Mouse (Mus musculus) bone marrow, adult 2 months (tissue): ENCODE measurements around the gene Myh10. TPM values are rescaled to one million over a fixed set of nuclear protein-coding genes. Genes with fewer than 3 reads are reported as not detected.
A peak's percentile ranks its signal among the peaks of the same experiment; 100 is the strongest.

Experiments used
- H3K27ac ChIP-seq: fragments of 200-500 bp; 2 replicates; pipeline ENCODE4 v1.5.1; 2012; ENCODE audit warnings: low read depth, mild to moderate bottlenecking, control low read depth, inconsistent platforms, low read length; ENCODE audit not compliant: control insufficient read depth, poor library complexity, insufficient read depth
- H3K4me1 ChIP-seq: fragments of 200-500 bp; 2 replicates; pipeline ENCODE4 v1.6.1; 2011; ENCODE audit warnings: low read length; ENCODE audit not compliant: control insufficient read depth, insufficient read depth
- H3K4me3 ChIP-seq: fragments of 200-500 bp; replicated peaks from 2 replicates; pipeline ENCODE3; 2011; ENCODE audit warnings: mild to moderate bottlenecking, low read depth, low read length, control low read depth; ENCODE audit not compliant: control insufficient read depth
- CTCF ChIP-seq: fragments of 200-500 bp; IDR thresholded peaks from 2 replicates; pipeline ENCODE4 v1.5.1; 2011; ENCODE audit warnings: low read length, control low read depth; ENCODE audit not compliant: control insufficient read depth, insufficient read depth
- POLR2A ChIP-seq: fragments of 200-500 bp; IDR thresholded peaks from 2 replicates; pipeline ENCODE4 v1.6.1; 2011; ENCODE audit warnings: low read depth, mild to moderate bottlenecking, control low read depth, low read length, borderline replicate concordance; ENCODE audit not compliant: control insufficient read depth
- WGBS: fragments of 180-500 bp; shearing (Covaris S2); methylation state at CpG from one replicate; pipeline ENCODE4 v1.1.7; 2018; 5-methylcytosine and 5-hydroxymethylcytosine counted together
- polyA plus RNA-seq: library from polyadenylated mRNA; stranded (reverse); fragments of >200 nt; gene quantifications from 2 replicates; pipeline ENCODE4 v1.2.4, GENCODE M21; 2011; ENCODE audit warnings: low replicate concordance; ENCODE audit not compliant: missing spikeins, insufficient read depth, insufficient read length

The Myh10 gene
- polyA plus RNA-seq, 1 experiment, result 26.7 TPM

DNA sequence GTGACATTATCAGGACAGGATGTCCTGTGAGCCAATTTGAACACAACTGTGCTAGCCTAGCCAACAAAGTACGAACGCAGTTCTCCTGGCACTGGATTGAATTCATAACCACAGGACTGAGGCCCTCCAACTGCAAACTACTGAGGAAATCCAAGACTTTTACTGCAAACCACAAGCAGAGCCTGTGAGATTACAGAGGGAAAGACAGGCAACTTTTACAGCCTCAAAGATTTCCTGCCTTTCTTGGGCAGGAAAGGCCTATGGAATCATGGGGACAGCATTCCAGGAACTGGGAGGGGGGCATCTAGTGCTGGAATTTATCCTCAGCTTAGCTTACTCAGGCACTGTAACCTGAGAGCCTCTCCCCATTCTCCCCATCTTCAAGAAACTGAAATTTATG is 26.0 kb upstream of the Myh10 start:
- Histone ChIP-seq H3K4me1 (no peaks in the 10 kb centered on the region), H3K4me3 (no peak overlapping the region), H3K27ac (no peak overlapping the region)
- TF ChIP-seq CTCF (no peak), POLR2A (no peak)
- 19% methylated on average over 2 of the region's 2 CpGs for WGBS

DNA sequence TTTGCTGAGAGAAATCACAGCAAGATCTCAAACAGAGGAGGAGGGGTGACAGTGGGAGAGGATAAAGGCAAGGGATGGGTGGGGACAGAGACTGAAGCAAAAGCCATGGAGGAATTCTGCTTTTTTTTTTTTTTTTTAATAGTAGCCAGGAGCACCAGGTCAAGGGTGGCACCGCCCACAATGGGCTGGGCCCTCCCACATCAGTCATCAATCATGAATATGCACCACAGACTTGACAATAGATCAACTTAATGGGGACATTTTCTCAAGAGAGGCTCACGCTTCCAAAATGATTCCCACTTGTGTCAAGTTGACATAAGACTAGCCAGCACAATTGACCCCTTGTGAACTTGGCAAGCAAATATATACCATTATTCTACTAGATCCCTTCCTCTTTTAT is 25.1 kb upstream of the Myh10 start:
- WGBS, result 74% methylated on average over 2 of the region's 2 CpGs
- H3K4me3 ChIP-seq, result no peak overlapping the region
- TF ChIP-seq POLR2A (no peak), CTCF (no peak)
- H3K4me1 ChIP-seq, result no peaks in the 10 kb centered on the region
- no peak overlapping the region for H3K27ac ChIP-seq

DNA sequence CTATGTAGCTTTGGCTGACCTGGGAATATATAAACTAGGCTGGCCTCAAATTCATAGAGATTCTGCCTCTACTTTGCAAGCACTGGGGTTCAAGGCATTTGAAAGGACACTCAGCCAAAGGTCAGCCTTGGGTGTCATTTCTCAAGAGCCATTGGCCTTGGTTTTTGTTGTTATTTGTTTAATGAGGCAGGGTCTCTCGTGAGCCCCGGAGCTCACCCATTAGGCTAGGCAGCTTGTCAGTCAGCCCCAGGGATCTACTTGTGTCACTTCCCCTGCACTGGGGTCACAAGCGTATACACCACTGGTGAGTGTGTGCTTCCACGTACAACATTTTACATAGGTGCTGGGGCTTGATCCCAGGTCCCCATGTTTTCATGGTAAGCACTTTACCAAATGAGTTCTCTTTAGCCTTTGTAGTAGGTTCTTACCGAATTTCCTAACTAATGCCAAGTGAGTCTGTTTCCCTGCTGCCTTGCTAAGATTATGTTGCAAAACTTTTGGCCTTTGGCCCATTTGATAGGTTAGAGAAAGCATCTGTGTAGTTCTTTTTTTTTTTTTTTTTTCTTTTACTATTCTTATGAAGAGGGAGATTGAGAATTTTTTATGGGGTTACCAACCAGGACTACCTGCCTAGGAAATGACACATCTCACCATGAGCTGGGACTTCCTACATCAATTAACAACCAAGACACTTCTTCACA is 18.9 kb upstream of the Myh10 start:
- Histone ChIP-seq H3K4me3 (no peak overlapping the region), H3K27ac (no peak overlapping the region), H3K4me1 (no peaks in the 10 kb centered on the region)
- WGBS, result 76% methylated on average over 5 of the region's 5 CpGs
- TF ChIP-seq CTCF (no peak), POLR2A (no peak)

DNA sequence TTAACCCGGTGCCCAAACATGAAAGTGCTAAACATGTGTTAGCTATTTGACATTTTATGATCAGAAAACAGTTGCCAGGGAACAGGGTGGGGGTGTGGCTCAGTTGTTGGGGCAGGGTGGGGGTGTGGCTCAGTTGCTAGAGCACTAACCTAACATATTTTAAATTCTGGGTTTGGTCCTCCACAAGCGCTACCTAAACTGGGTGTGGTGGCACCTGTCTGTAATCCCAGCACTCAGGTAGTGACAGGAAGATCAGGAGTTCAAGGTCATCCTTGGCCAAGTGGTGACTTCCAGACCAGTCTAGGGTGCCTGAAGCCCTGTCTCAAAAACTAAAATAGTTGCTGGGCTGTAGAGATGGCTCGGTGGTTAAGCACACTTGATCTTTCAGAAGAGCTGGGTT is 17.3 kb upstream of the Myh10 start:
- no peaks in the 10 kb centered on the region for H3K4me1 ChIP-seq
- TF ChIP-seq CTCF, result no peak
- no peak for TF ChIP-seq POLR2A
- H3K4me3 ChIP-seq, result no peak overlapping the region
- no peak overlapping the region for H3K27ac ChIP-seq
- 73% methylated on average over 3 of the region's 3 CpGs for WGBS

DNA sequence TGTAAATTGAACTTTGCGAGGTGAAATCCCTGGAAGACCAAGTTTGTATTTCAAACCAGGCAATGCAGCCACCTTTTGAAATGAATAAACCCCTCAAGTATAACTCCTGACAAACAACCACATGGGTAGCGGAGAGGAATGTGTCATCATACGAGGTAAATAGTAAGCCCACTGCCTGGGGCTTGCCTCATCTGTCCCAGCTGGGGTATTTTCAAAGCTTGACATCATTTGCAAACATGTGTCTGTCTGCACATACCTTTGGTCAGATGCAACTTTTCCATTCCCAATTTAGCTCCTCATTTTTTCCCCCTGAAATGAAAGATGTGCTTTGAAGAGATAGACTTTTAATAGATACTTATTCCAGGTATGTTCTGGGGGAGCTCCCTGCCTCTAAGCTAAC is 16.7 kb upstream of the Myh10 start:
- H3K4me1 ChIP-seq, result no peaks in the 10 kb centered on the region
- H3K4me3 ChIP-seq, result no peak overlapping the region
- H3K27ac ChIP-seq, result no peak overlapping the region
- TF ChIP-seq CTCF (no peak), POLR2A (no peak)
- 70% methylated on average over 3 of the region's 3 CpGs for WGBS

DNA sequence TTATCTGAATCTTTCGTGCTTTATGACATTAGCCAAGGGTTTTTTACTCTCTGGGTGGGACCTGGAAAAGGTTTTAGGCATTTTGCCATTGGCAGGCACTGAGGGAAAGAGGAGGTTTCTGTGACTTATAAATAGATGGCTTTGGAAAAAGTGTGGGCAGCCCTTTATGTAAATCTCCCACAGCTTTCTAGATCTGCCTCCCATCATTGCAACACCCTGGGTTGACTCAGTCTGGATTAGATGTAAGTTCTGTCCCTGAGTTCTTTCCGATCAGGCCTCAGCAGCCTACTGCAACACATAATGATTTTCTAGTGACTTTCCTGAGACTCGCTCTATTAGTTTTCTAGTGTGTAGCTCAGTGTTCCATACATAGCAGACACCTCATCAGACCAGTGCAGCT is 16.1 kb upstream of the Myh10 start:
- H3K4me3 ChIP-seq, result no peak overlapping the region
- no peak for TF ChIP-seq POLR2A
- TF ChIP-seq CTCF, result no peak
- 54% methylated on average over 3 of the region's 3 CpGs for WGBS
- no peaks in the 10 kb centered on the region for H3K4me1 ChIP-seq
- H3K27ac ChIP-seq, result no peak overlapping the region

DNA sequence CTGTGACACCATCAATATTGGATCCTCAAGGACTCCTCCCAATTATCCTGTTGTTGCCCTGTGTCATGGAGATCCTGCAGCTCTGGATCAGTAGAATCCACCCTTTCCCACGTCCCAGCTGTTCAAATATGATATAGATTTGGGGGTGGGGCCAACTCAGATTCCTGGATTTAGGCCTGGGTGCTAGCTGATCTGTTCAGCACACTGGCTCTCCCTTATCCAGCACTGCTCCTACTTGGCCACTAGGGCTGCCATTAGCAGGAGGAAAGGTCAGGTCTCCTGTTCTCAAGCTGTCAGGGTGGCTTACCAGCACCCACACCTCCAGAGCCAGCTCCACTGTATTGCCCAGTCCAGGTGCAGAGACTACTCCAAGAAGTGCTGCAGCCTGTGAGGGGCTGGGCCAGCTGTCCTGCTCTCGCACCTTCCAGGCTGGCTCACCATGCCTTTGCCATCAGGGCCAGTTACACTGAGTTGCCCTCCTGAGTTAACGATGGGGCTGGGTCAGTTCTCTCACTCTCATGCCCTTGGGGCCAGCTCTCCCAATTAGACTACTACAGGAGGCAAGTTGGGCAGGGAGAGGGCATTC is 10.0 kb upstream of the Myh10 start:
- WGBS, result 75% methylated on average over 3 of the region's 3 CpGs
- TF ChIP-seq CTCF (0 out of 2 replicates have a peak, but pooled peaks have one; percentile 23), POLR2A (no peak)
- no peaks in the 10 kb centered on the region for H3K4me1 ChIP-seq
- no peak overlapping the region for H3K27ac ChIP-seq
- no peak overlapping the region for H3K4me3 ChIP-seq

DNA sequence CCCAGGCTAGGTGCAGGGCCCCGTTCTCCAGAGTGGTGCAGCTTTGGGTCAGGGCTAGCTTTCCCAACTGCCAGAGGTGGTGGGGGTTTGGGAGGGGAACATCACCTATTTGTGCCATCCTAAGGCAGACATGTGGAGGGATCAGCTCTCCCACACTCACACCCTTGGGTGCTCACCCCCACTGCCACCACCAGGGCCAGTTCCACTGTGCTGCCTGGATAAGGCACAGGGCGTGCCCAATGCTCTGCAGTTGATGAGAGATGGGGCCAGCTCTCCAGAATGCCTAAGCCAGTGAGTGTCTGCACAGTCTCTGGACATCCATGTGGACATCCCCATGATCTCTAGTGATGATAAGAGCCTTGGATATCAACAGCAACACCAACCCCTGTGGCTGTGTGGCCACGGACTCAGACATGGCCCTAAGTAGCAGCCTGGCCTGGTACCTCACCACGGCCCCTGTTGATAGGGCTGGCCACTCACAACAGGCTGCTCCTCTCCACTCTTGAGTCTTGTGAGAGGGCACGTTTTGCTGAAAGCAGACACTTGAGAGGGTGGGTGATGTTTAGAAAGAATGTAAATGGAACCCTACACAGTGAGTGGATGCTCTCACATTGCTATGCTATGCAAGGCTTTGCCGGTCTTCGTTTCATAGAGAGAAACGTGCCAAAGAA is 9.1 kb upstream of the Myh10 start:
- H3K27ac ChIP-seq, result no peak overlapping the region
- H3K4me3 ChIP-seq, result no peak overlapping the region
- WGBS, result 80% methylated on average over 8 of the region's 8 CpGs
- peak; percentile 29; the same call in 1 of the 2 replicates for TF ChIP-seq CTCF
- TF ChIP-seq POLR2A, result no peak
- no peaks in the 10 kb centered on the region for H3K4me1 ChIP-seq

DNA sequence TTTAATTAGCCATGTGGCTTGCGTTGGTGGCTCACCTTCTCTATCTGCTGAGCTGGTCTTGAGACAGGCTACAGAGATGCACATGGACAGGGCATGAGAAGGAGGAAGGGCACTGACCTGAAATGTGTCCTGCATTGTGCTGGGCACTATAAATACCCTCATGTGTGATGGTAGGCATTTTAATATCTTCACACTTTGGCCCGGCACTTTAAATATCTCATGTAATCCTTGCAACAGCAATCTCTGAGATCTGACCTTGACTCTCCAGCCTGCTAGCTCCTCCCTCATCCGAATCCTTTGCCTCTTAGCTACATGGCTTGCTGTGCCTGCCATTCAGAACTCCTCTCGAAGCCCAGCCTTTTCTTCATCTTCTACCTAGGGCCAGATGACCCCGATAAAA is 5.4 kb upstream of the Myh10 start:
- TF ChIP-seq CTCF (no peak), POLR2A (no peak)
- Histone ChIP-seq H3K27ac (no peak overlapping the region), H3K4me1 (no peaks in the 10 kb centered on the region), H3K4me3 (no peak overlapping the region)
- 78% methylated on average over 5 of the region's 5 CpGs for WGBS

DNA sequence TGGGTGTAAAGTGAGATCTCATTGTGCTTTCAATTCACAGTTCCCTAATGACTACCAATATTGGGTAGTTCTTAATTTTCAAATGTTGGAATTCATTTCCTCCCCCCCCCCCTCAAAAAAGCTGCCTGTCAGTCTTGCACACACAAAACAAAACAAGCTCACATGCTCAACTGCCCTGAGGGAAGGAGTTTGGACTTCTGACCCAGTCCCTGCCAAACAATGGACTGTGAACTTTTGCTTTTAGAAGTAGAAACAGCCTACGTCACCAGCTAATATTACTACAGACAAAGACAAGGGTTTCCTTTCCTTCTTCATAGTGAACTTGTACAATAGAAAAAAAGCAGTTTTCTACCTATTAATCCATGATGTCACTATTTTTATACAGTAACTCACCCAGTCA is 2.1 kb upstream of the Myh10 start:
- TF ChIP-seq POLR2A (no peak), CTCF (no peak)
- 89% methylated on average over 1 of the region's 1 CpGs for WGBS
- Histone ChIP-seq H3K4me1 (no peaks in the 10 kb centered on the region), H3K27ac (no peak overlapping the region), H3K4me3 (no peak overlapping the region)
